Mouse (Mus musculus) 416B (cell line): ENCODE results near the gene Myom3.

Experiments
- DNase-seq: peaks from one replicate; pipeline ENCODE4 v3.0.0; 2011; ENCODE audit warnings: low read depth

Myom3 gene

DNA sequence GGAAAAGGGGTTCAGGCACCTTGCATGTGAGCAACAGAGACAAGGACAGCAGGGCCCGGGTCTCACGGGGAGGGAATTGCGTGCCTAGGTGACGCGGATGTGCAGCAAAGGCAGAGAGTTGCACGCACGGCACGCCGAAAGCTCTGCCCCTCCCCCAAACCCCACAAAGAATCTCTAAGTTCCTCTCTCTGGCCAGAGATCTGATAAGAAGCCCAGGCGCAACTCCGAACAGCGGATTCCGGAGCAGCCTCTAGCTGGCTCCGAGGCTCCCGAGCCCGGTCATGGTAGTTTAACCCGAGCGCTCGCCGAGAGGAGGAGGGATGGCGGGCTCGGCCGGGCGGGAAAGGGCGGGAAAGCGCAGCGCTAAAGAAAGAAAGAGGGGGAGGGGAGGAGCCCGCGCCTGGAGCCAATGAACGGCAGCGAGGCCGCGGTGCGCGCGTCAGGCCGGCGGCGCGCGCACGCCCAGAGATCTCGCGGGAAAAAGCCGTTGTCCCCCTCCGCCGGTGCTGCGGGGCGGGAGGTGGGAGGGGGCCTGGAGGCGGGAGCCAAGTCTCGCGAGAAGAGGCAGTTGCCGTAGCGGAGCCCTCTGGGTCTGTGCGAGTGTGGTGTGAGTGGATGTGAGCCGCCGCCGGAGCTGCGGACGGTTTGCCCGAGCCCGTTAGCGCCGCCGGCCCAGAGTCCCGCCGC is 96.2 kb downstream of the Myom3 start, which contains the start of gene Srsf10:
Gene Srsf10 (plus strand): TSS at position 212 of the 687 bp plus-strand sequence.
- DNase-seq: peak; percentile 97

DNA sequence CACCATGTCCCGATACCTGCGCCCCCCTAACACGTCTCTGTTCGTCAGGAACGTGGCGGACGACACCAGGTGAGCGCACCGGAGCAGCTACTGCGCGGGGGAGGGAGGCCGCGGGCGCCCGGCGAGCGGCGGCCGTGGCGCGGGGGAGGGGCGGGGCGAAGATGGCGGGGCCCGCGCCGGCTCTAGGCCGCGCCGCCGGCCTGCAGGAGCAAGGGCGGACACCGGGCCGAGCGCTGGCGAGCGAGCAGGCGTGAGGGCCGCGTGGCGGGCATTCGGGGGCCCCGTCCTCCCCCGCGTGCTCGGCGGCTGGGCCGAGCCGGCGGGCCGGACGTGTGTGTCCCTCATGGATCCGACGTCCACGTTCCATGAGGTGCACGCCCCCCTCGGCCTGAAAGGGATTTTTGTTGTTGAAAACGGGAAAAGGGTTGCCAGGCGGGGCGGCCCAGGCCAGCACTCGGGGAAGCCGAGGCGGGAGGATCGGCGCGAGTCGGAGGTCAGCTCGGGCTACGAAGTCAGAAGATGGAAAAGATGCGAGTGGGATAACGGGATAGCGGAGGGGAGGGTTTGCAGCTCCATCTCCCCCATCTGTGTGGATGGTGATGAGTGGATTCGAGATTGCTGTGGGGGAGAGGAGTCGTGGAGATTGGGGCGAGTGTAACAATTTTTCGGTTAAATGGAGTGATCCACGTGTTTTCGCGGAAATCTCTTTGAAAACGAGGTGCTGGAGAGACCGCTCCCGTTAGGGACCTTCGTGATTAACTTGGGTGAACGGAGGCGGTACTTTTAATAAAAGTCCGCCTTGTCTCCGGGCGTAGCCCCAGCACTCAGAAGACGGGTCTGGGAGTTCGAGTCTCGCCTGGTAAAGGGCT is 96.9 kb downstream of the Myom3 start:
- peak; percentile 72 for DNase-seq

- peak; percentile 35 for DNase-seq
Observed at GRCm38 (mm10) chr4:135857597-135858186, 98.2 kb downstream of the Myom3 start.
